Mouse (Mus musculus): Measurements from ENCODE around the gene Itpr1.

DNA sequence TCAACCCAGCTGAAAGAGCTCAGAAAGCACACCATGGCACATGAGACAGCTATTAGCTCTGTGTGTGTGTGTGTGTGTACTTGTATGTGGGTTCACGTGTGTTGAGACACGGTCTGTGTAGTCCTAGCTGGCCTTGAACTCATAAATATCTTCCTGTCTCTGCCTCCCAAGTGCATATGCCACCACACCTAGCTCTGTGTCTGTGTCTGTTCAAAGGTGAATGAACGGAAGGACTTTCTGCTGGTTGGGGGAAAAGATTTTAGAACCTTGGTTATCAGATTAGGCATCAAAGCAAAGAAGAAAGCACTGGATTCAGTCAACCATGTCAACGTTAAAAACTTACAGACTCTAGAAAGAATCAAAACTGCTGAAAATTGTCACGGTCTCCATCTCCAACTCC lies 321.2 kb downstream of the Itpr1 start:
- TF ChIP-seq CTCF (IDR thresholded peaks at IDR 0.05; ENCODE audit: insufficient read depth, low read length) = no peak
- no peak for TF ChIP-seq POLR2A (IDR thresholded peaks at IDR 0.05; ENCODE audit: borderline replicate concordance, extremely low read depth, low read depth, low read length)

Data from lung, adult 2 months (tissue).